Mouse (Mus musculus): ENCODE data around the gene Irx3.

Irx3 gene

DNA sequence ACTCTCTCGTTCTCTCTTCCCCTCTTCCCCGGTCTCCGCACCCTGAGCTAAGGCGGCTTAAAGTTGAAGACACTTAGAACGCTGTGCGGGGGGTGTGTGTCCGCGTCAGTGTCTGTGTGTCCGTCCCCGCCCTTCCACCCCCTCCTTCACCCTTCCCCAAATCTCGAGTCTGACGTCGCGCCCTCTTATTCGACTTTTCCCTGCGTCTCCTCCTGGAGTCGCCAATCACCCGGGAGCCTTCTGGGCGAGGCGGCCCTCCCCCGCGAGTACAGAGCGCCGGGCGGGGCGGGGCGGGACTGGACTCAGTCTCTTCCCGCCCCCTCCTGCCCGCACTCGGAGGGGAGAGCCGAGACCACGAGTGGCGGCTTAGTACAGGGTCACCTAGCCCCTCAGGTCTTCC is at the start of gene Irx3:
Irx3 (minus strand) TSS at position 229 of the 400 bp plus-strand sequence.
- in situ Hi-C loops (cut with MboI, MseI), result no loop called here

DNA sequence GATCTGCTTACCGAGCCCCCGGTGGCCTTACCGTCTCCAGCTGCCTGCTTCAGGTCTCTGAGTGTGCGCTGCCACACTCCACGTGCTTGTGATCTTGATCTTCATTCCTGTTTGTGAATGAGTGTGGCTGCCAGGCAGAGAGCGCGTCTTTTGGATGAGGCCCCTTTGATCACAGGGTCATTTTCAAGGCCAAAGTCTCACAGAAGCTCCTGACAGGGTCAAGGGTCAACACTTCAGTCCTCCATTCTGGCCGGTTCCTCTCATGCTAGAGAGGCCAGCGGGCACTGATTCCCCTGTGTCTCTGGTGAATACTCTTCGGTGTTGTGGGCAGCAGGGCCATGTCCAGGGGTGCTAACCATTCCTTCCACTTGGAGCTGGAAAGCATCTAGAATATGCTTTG is 49.5 kb upstream of the Irx3 start:
- in situ Hi-C loops (cut with MboI, MseI), result loop anchor here in 1 of 2 experiments (10.0 kb wide), 1 partner anchor 847 kb away; no protein-coding TSS in a partner anchor

DNA sequence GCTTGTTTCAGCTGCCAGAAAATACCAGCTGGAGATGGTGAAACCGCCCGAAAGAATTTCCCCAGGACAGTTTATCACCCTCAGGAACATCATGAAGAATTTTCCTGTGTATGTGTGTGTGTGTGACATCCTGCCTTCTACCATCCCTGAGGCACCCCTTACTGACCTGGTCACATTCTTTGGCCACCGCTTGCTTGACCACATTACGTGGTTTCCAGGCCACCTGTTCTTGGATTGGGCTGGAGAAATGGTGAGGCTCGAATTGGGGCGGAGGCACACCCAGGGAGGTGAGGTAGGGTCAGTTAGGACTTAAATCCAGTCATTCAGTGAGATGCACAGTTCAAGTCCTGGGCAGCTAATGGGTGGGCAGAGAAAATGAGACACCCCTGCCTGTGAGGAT is 48.1 kb upstream of the Irx3 start:
- in situ Hi-C loops (cut with MboI, MseI), result loop anchor here (10.0 kb wide), 2 partner anchors 345 to 845 kb away; no protein-coding TSS in a partner anchor

DNA sequence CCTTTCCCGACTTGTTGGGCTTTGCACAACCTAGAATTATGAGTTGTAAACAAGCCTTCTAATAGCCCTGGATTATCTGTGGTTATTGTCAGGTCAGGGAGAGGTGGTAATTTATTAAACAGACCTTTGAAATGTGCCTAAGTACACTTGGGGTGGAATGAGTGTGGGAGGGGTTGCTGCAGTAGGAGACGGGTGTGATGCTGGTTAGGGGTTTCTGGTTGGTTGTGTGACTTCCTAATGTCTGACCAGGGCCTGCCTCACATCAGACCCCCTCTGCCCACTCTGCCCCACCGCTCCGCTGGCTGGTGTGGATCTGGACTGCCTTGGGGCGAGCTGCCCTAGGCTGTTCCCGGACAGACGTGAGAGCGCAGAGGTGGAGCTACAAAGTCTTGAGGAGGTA is 47.7 kb upstream of the Irx3 start:
- in situ Hi-C loops (cut with MboI, MseI), result loop anchor here in 1 of 2 experiments (10.0 kb wide), 1 partner anchor 345 kb away; no protein-coding TSS in a partner anchor

DNA sequence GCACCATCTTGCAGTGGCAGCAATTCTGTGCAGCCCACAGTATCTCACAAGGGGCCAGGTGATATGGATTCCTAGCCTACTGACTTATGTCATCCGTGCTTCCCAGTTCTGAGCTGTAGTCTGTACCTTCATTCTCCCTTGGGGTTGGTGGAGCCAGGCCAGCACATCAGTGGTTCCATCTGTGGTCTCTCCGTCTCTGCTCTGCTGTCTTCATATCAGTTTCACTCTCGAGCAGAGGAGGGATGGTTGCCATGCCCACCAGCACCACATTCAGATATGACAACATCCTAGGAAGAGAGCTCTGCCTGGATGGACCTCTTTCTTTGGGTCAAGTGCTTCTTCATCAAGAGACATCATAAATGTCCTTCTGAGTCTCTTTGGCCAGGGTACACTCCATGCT is 43.8 kb upstream of the Irx3 start:
- in situ Hi-C loops (cut with MboI, MseI), result loop anchor here in 1 of 2 experiments (10.0 kb wide), 1 partner anchor 349 kb away; no protein-coding TSS in a partner anchor

DNA sequence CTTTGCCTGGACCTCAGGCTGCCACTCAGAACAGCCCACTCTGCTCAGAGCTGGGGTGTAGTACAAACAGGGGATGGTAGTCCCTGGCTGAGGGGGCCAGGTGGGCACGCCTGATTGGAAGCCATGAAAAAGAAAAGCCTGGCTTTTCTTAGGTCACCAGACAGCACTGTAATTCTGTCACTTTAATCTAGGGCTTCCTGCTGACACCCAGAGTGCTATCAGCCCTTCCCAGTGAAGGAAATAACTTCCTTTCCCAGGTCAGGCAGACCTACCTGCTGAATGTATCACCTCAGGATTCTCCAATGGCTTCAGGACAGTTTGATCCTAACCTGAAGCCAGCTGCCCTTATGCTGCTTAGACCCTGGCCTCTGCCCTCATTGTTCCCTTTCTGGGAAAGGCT is 35.3 kb upstream of the Irx3 start:
- in situ Hi-C loops (cut with MboI, MseI), result loop anchor here in 1 of 2 experiments (10.0 kb wide), 1 partner anchor 778 kb away; no protein-coding TSS in a partner anchor

DNA sequence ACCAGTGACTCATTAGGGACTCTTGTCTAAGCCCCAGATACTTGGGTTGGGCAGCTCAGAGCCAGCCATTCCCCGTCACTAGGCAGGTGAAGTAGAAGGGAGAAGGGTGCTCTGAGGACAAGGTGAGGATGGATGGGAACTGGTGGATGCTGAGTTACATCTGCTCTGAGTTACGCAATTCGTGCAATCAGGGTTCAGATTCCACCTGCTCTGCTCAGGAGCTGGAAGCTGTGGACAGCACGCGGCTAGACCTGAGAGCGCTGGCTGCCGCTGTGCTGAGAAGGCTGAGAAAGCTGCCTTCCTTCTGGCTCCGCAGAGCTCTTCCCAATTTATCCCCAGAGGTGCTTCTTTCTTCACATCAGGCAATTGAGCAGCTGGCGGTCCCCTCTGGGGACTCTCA is 34.8 kb upstream of the Irx3 start:
- in situ Hi-C loops (cut with MboI, MseI), result loop anchor here in 1 of 2 experiments (10.0 kb wide), 1 partner anchor 778 kb away; no protein-coding TSS in a partner anchor

DNA sequence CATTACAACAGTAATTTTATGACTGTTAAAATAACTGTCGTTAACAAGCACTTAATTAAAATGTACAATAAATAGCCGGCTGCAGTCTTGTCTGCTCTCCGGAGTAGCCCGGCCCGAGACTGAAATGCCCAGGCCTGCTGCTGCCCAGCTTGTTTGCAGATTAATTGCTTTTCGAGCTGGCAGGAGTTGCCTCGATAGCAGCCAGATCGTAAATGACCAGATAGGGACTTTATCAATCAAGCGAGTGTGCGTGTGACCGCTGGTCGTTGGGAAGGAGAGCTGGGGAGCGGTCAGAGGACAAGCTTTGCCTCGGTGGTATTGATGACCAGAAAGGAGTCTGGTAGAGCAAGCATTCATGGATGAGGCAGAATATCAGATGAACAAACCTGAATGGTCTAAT is 25.8 kb upstream of the Irx3 start:
- in situ Hi-C loops (cut with MboI, MseI), result no loop called here

DNA sequence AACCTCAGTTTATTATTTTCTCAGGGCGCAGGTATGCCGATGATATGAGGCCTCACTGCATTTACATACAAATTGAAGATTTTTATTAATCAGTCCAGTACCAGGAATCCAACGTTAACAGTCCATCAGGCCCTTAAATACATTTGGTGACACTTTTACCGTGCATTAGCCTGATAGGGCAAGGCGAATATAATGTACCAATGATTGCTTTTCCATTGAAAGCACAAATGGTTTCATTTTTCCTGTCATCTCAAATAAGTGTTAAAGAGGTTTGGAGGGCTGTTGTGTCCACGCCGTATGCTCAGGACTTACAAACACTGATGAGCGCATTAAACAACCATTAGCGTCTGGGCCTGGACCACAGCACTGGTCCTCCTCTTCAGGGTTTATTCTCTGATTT is 25.3 kb upstream of the Irx3 start:
- in situ Hi-C loops (cut with MboI, MseI), result no loop called here

DNA sequence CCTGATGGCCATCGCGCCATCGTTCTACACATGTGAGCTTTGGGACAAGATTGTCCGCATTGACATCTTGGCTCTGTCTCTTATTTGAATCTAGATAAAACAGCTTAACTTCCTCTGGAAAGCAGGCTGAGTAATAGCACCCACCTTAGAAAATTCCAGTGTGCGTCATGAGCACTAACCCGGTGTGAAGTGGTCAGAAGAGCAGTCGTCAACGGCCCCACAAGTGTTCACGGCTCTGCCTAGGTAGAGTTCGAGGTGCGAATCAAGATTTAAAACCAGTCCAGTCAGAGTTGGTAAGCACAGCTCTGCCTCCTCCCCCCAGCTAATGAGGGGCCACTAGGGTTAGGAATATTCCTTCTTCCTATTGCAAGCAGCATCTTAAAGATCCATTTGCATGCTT is 21.5 kb upstream of the Irx3 start:
- in situ Hi-C loops (cut with MboI, MseI), result no loop called here

DNA sequence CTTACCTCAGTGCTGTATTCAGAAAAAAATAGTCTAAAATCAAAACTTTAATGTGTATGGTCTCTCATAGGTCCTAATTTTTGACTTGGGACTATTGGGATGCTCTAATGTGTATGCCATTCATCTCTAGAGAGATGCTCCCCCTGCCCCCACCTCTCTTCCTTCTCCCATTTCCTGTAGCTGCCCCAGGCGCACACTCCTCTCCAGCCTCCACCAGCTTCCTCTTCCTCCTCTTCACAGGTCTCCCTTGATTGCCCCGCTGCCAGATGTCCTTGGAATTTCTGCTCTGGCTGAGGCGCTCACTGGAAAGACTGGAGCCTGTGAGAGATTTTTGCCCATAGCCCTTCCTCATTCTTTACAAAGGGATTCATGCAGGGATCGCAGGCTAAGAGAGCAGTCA is 20.9 kb upstream of the Irx3 start:
- in situ Hi-C loops (cut with MboI, MseI), result no loop called here

DNA sequence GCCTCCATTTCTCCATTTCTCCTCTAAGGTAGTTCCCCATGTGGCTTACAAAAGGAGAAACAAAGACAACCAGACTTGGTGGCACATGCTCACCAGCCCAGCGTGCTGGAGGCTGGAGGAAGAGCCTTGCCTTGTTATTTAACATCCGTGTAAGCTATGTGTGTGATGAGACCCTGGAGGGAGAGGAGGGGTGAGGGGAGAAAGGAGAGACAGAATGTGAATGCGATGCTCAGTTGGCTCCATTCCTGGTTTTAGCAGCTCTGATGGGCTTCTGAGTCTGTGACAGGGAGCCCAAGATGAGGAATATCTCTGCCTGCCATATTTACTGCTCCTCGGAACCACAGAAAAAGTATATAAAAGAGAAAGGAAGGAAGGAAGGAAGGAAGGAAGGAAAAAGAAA is 20.1 kb upstream of the Irx3 start:
- in situ Hi-C loops (cut with MboI, MseI), result no loop called here

DNA sequence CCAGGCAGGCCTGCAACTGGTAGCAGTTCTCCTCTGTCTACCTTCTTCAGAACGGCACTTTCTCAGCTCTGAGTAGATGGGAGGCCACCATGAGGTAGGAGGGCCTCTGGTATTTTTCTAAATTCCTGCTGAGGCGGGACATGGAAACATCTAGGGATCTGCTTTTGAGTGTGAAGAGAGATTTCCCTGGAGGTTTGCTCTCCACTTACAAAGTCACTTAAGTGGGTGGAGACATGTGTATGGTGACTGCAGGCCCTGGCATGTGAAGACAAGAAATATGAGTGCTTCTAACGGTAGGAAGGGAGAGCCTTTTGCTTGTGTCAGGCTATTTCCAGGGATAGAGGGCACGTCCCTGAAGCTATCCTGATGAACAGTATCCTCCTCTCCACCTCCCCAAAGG is 17.9 kb upstream of the Irx3 start:
- in situ Hi-C loops (cut with MboI, MseI), result no loop called here

DNA sequence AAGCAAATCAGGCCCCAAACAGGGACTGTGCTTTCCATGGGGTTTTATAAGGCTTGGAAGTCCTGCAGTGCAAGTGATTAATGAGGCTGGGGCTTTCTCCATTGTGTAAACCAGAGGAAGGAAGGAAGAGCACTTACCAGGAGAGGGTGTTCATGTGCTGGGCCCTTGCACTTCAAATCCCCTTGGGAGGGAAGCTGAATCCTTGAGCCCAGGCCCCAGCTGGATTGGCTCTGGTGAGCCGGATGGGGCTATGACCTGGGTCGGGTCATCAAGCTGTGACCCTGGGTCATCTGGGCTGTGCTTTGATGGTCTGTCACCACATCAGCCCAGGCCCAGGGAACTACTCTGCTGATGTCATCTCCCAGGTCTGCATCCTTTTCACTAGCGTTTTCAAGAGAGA is 16.9 kb upstream of the Irx3 start:
- in situ Hi-C loops (cut with MboI, MseI), result no loop called here

DNA sequence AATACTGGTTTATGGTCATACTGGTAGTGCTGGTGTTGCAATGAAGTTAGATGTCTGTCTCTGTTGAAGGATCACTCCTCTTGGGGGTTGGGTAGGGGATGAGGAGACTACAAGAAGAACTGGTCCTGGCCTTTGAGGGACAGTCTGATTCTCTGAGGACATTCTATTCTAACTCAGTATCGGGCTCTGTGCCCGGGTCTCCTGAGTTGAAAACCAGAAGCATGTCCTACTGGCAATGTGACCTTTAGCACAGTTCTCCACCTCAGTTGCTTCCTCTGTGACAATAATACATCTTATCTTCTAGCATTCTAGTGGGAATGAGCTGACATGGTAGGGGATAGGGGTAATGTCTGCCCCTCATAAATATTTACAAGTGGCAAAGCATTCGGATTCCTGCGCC is 12.2 kb upstream of the Irx3 start:
- in situ Hi-C loops (cut with MboI, MseI), result loop anchor here in 1 of 2 experiments (5.0 kb wide), 1 partner anchor 553 kb away; no protein-coding TSS in a partner anchor

DNA sequence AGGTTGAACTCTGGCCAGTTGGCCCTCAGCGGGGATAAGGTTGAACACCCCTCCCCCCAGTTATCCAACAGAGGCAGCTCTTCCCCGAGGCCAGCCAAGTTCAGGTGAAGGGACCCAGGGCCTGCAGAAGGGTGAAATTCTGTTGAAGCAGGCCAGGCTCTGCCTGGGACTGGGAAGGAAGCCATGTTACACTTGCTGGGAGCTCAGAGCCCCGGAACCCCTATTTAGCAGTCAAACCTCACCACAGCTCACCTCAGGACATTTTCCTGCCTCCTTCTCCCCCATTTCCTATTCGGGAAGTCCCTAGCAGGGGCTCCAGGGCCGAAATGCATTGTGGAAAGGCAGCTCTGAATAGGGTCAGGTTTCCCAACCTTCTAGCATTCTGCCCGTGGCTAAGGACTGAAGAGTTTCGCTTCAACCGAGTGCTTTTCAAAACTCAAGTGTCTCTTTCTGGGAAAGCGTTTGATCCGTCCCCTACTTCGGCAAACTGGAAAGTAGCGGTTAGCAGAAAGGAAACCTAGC is 4.9 kb upstream of the Irx3 start:
- in situ Hi-C loops (cut with MboI, MseI), result no loop called here

DNA sequence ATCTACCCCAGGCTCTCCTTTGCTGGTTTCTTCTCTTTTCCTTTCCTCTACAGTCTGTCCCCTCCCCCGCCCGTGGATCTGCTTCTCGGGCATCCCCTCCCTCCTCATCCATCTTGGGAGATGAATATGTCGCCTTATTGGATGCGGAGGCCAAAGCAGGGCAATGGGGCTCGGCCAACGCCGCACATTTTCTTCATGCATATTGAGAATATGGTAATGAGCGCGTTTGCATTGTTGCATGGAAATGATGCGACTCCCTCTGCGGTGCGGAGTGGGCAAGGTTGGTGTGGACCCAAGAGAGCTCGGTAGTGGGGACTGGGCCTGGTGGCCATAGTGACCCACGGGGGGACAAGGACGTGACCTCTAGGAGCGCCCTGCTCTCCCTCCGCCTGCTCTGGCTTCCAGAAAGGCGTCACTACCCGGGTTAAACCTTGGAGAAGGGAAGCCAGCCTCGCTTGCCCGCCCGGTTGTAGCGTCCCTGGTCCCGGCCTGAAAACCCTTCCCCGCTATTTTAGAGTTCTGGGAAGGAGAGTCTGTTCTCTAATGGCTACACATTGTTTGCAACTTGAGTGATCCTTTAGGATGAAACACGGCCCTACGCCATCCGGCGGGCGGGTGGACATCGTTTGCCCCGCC is 4.3 kb upstream of the Irx3 start:
- in situ Hi-C loops (cut with MboI, MseI), result no loop called here

DNA sequence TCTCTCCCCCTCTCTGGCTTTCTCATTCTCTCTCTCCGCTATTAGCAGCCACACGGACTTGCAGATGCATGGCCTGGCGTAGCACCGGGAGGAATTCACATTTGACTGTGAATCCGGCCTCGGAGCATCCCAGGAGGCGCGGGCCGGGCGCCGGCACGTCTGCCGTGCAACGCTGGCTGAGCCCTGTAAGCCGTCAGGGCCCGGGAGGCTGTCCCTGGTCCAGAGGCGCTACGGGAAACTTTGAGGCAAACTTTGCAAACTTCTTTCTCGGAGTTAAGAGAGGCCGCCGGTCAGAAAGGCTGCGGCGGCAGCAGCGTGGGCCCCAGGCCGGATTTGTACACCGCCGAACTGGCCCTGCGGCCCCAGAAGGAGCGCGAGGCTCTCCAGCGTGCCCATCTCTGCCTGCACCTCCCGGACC is 3.4 kb upstream of the Irx3 start:
- in situ Hi-C loops (cut with MboI, MseI), result no loop called here

DNA sequence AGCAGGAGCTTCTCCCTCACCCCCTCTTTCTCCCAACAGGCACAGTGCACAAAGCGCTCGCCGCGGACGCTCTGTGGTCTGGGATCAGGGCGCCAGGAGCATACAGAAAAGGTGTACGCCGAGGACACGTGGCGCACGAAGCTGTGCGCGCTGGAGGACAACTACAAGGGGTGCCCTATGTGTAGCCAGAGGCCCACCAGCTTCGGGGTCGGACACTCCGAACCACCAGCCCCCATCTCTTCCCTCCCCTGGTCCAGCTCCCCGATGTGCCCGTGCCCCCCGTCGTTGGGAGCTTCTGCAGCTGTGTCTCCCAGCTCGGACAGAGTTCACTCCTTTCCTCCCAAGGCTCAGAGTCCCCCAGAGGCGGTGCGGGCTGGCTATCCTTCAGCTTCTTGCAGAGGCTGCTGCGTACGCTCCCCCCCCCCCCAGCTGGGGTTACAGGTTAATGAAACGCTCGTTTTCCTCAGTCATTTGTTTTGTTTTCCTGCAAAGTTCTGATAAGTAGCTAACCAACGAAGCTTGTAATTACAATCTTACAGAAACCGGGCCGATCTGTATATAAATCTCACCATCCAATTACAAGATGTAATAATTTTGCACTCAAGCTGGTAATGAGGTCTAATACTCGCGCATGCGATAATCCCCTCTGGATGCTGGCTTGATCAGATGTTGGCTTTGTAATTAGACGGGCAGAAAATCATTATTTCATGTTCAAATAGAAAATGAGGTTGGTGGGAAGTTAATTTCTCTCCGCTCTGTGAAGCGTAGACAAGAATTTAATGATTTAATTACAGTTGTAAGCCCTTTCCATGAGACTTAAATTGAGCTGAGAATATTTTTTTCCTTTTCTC is 2.8 kb upstream of the Irx3 start:
- in situ Hi-C loops (cut with MboI, MseI), result no loop called here

DNA sequence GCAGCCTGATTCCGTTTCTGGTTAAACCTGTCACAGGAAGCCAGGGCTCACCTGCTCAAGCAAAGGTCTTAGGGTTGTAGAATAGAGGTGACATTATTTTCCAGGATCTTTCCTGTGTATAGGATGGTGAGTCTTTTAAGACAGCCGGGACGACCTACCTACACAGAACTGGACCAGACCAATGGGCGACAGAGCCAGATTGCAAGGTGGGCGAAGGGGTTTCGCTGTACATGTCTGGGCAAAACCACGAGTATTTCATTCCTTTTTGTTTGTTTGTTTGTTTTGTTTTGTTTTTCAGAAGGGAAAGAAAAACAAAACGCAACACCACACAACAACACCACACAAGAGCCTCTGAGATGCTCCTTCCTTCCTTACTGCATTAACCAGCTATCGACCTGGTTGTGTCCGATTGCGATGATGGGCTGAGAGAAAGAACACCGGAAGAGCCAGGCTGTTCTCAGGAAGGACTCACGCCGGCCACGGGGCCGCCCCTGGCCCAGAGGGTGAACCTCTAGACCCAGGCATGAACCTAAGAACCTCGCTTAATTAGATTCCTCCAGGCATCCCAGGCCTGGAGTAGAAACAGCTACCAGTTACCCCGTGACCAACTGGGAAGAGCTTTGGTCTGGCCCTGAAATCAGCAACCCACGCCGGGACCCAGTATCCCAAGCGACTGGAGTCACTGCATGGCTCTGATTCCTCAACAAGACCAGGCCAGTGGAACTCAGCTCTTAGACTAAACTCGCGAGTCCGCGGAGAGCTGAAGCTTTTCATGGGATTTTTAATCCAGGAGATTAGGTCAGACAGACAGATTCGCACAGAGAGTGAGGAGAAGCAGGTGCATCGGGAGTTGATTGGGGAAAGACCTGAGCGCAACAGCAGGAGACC is 1.9 kb upstream of the Irx3 start:
- in situ Hi-C loops (cut with MboI, MseI), result no loop called here

Measured in T-helper 17 cell (primary cell).